Mouse (Mus musculus) neural tube, embryonic 13.5 days (tissue): Measurements from ENCODE around the gene Rassf10. TPM values are rescaled to one million over a fixed set of nuclear protein-coding genes. Genes with fewer than 3 reads are reported as not detected.
A peak's percentile ranks its signal among the peaks of the same experiment; 100 is the strongest.
"Not testable (repeated sequence)": the region's sequence is repeated elsewhere in the genome, so short reads cannot be mapped to it uniquely, and the experiment has no call there.

Source experiments
- ATAC-seq: fragments of 200-750 bp; cut with Nextera tagmentation; 2 replicates; pipeline ENCODE4 v1.8.0; 2017; ENCODE audit warnings: low read depth, mild to moderate bottlenecking, moderate TSS enrichment, moderate library complexity
- H3K27ac ChIP-seq: fragments of 300-500 bp; sonication (generic); replicated peaks from 2 replicates; pipeline ENCODE4 v1.5.1; 2015; ENCODE audit warnings: moderate library complexity, mild to moderate bottlenecking, inconsistent platforms
- H3K27me3 ChIP-seq: fragments of 300-500 bp; sonication (generic); 2 replicates; pipeline ENCODE4 v1.6.1; 2015; ENCODE audit warnings: mild to moderate bottlenecking, inconsistent platforms
- H3K36me3 ChIP-seq: fragments of 300-500 bp; sonication (generic); 2 replicates; pipeline ENCODE4 v1.6.1; 2015; ENCODE audit warnings: mild to moderate bottlenecking, inconsistent platforms
- H3K4me1 ChIP-seq: fragments of 300-500 bp; sonication (generic); replicated peaks from 2 replicates; pipeline ENCODE4 v1.6.1; 2015; ENCODE audit warnings: inconsistent platforms
- H3K4me2 ChIP-seq: fragments of 300-500 bp; sonication (generic); 2 replicates; pipeline ENCODE4 v1.6.1; 2015; ENCODE audit warnings: inconsistent platforms, mild to moderate bottlenecking, moderate library complexity
- H3K4me3 ChIP-seq: fragments of 300-500 bp; sonication (generic); 2 replicates; pipeline ENCODE4 v1.5.1; 2015; ENCODE audit warnings: mild to moderate bottlenecking, inconsistent platforms
- H3K9ac ChIP-seq: fragments of 300-500 bp; sonication (generic); 2 replicates; pipeline ENCODE4 v1.6.1; 2015; ENCODE audit warnings: moderate library complexity, mild to moderate bottlenecking, inconsistent platforms
- H3K9me3 ChIP-seq: fragments of 300-500 bp; sonication (generic); 2 replicates; pipeline ENCODE4 v1.6.1; 2016; ENCODE audit warnings: inconsistent platforms
- WGBS: fragments of 180-500 bp; shearing (Covaris S2); methylation state at CpG from one replicate; pipeline ENCODE4 v1.1.7; 2015; 5-methylcytosine and 5-hydroxymethylcytosine counted together
- polyA plus RNA-seq: library from polyadenylated mRNA; unstranded; fragments of >200 nt; fragmentation: Nextera tagmentation; extraction: Ambion mirVana; gene quantifications from 2 replicates; pipeline ENCODE4 v1.2.1, GENCODE M21; 2015

The Rassf10 gene
- polyA plus RNA-seq, 1 experiment from 2014 or later, result 6.0 TPM

DNA sequence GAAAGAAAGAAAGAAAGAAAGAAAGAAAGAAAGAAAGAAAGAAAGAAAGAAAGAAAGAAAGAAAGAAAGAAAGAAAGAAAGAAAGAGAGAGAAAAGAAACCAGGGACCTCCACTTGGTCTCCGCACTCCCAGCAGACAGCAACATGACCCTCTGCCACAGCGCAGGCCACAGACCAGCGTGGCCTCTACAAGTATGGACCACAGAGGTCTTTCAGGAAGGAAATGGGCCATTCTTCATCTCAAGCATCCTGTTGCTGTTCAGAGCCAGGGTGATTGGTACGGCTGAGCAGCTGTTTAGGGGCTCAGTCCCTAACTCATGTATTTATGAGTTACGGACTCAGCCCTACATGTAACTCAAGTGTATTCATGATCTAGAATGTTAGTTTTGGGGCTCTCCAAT, 17.9 kb upstream of the Rassf10 start:
- WGBS, result 88% methylated on average over 5 of the region's 5 CpGs
- H3K9me3 ChIP-seq, ATAC-seq, H3K4me2 ChIP-seq, H3K9ac ChIP-seq, H3K4me3 ChIP-seq, H3K27me3 ChIP-seq, H3K27ac ChIP-seq, H3K4me1 ChIP-seq, H3K36me3 ChIP-seq: not testable (repeated sequence)

DNA sequence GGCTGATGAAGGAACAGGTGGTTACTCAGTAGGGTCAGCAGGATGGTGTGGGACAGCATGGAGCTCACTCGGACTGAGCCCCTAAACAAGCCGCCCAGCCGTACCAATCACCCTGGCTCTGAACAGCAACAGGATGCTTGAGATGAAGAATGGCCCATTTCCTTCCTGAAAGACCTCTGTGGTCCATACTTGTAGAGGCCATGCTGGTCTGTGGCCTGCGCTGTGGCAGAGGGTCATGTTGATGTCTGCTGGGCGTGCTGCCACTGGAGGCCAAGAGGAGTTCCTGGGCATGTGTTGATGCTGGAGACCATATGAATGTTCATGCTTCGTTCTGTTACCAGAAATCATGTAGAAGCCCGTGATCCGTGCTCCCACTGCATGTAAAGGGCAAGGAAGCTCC, 16.7 kb upstream of the Rassf10 start:
- H3K36me3 ChIP-seq, result no peaks in the 10 kb centered on the region
- H3K27ac ChIP-seq, result no peak overlapping the region
- no peaks in the 10 kb centered on the region for H3K4me1 ChIP-seq
- H3K4me3 ChIP-seq, result no peak overlapping the region
- WGBS, result 90% methylated on average over 8 of the region's 8 CpGs
- H3K4me2 ChIP-seq, result no peak overlapping the region
- no peak for ATAC-seq
- H3K27me3 ChIP-seq, result no peaks in the 10 kb centered on the region
- H3K9me3 ChIP-seq, result no peaks in the 10 kb centered on the region
- H3K9ac ChIP-seq, result no peak overlapping the region

DNA sequence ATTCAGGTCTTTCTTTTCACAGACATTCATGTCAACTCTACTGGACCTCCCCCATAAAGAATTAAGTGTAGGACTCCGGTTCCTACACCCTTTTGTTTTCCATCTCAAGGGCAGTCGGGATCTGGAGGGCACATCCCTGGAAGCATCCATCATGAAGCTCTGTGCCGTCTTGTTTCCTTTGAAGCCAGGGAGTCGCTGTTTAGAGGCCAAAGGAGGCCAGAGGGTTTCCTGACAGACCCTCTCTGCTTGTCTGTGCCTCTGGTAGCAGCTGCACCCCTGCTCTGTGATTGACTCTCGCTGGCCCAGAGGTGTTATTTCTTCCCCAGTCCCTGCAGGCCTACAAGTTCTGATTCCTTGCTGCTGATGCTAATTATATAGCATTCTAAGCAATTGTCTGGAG, 14.8 kb upstream of the Rassf10 start:
- Histone ChIP-seq H3K9me3 (no peaks in the 10 kb centered on the region), H3K4me2 (no peak overlapping the region), H3K36me3 (no peaks in the 10 kb centered on the region), H3K27ac (no peak overlapping the region), H3K27me3 (no peaks in the 10 kb centered on the region), H3K4me3 (no peak overlapping the region), H3K9ac (no peak overlapping the region), H3K4me1 (no peaks in the 10 kb centered on the region)
- ATAC-seq, result no peak
- WGBS, result 16% methylated on average over 5 of the region's 5 CpGs

DNA sequence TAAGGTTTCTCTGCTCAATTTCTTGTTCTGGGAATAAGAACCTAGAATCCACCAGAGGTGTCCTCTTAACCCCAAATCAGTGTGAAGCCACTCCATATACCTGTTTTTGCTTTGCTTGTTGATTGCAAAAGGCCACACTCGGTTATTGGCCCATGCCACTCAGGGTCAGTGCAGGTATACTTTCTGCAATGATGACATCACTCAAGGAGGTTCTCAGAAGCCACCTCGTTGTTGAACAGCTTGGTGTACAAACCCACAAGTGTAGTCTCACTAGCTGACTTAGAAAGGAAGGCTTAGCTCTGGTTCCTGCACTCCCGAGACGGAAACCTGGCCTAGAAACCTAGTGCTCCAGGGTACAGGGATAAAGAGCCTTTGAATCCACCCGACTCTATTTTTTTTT, 11.2 kb upstream of the Rassf10 start:
- 76% methylated on average over 5 of the region's 5 CpGs for WGBS
- Histone ChIP-seq H3K27me3 (no peaks in the 10 kb centered on the region), H3K27ac (no peak overlapping the region), H3K36me3 (no peaks in the 10 kb centered on the region), H3K4me3 (no peak overlapping the region), H3K4me1 (no peaks in the 10 kb centered on the region), H3K9ac (no peak overlapping the region), H3K9me3 (no peaks in the 10 kb centered on the region), H3K4me2 (no peak overlapping the region)
- ATAC-seq, result no peak

DNA sequence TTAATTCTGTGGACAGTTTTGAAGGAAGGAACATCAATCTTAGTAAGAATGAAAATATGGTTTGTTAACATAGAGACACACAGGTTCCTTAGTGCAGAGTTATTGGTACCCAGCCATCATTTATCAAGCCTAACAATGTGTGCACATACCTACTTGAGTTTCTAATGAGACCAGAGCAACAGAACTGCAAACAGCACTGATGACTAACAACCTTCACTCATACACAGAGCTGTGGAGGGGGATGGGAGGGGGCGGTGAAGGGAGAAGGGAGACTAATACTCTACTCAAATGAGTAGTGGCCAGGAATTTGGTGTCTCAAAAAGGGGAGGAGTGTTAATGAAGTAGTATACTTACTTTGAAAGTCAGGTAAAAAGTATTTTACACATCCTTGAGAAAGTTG, 10.7 kb upstream of the Rassf10 start:
- WGBS, result 93% methylated on average over 1 of the region's 1 CpGs

DNA sequence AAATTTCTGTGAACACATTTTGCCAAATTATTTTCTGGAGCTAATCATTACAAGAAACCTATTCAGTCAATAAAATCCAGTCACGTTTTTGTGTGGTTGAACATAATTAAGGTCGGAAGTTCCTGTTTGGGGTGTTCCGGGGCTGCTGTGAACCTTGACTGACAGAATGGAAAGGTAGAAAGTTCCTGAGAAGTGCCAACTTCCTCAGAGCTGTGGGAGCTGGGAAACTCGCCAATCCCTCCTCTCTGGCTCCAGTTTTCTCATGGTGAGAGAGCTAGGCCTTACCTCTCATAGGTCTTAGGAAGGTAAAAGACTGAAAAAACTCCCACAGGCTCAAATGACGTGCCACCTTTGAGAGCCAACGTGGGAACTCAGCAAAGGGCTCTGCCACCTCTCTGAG, 7.1 kb upstream of the Rassf10 start:
- Histone ChIP-seq H3K36me3 (no peaks in the 10 kb centered on the region), H3K4me3 (no peak overlapping the region), H3K4me2 (no peak overlapping the region), H3K9ac (no peak overlapping the region), H3K9me3 (no peaks in the 10 kb centered on the region), H3K27me3 (0 out of 2 replicates have a peak, but pooled peaks cover 10% of the 10 kb centered on the region), H3K27ac (no peak overlapping the region), H3K4me1 (no peaks in the 10 kb centered on the region)
- ATAC-seq, result no peak
- WGBS, result 69% methylated on average over 6 of the region's 6 CpGs

More for the DNA sequence above, 10.7 kb upstream of the Rassf10 start:
- H3K4me3 ChIP-seq, result no peak overlapping the region
- ATAC-seq, result no peak
- H3K27ac ChIP-seq, result no peak overlapping the region
- H3K27me3 ChIP-seq, result no peaks in the 10 kb centered on the region
- no peaks in the 10 kb centered on the region for H3K9me3 ChIP-seq
- no peak overlapping the region for H3K9ac ChIP-seq
- no peaks in the 10 kb centered on the region for H3K4me1 ChIP-seq
- no peaks in the 10 kb centered on the region for H3K36me3 ChIP-seq
- H3K4me2 ChIP-seq, result no peak overlapping the region

DNA sequence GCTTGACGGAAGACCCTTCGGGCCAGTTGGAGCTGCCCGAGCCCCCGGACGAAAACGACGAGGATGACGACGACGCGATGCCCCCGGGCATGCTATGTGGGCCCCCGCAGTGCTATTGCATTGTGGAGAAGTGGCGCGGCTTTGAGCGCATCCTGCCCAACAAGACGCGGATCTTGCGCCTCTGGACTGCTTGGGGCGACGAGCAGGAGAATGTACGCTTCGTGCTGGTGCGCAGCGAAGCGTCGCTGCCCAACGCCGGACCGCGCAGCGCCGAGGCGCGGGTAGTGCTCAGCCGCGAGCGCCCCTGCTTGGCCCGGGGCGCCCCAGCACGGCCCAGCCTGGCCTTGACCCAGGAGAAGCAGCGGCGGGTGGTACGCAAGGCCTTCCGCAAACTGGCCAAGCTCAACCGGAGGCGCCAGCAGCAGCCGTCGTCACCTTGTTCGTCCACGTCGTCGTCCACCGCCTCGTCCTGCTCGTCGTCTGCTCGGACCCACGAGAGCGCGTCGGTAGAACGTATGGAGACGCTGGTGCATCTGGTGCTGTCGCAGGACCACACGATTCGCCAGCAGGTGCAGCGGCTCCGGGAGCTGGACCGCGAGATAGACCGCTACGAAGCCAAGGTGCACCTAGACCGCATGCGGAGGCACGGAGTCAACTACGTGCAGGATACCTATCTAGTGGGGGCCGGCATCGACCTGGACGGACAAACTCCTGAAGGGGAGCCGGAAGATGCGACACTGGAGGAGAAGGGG, 765 bp downstream of the Rassf10 start:
- Histone ChIP-seq H3K4me1 (peaks cover 25% of the 10 kb centered on the region), H3K27ac (no peak overlapping the region), H3K9ac (peak overlapping the region; percentile 68), H3K27me3 (peaks cover 64% of the 10 kb centered on the region), H3K4me3 (peak overlapping the region; percentile 52), H3K36me3 (no peaks in the 10 kb centered on the region), H3K9me3 (no peaks in the 10 kb centered on the region), H3K4me2 (peak overlapping the region; percentile 82)
- WGBS, result under 1% methylated on average over 82 of the region's 82 CpGs
- peak; percentile 45 for ATAC-seq

DNA sequence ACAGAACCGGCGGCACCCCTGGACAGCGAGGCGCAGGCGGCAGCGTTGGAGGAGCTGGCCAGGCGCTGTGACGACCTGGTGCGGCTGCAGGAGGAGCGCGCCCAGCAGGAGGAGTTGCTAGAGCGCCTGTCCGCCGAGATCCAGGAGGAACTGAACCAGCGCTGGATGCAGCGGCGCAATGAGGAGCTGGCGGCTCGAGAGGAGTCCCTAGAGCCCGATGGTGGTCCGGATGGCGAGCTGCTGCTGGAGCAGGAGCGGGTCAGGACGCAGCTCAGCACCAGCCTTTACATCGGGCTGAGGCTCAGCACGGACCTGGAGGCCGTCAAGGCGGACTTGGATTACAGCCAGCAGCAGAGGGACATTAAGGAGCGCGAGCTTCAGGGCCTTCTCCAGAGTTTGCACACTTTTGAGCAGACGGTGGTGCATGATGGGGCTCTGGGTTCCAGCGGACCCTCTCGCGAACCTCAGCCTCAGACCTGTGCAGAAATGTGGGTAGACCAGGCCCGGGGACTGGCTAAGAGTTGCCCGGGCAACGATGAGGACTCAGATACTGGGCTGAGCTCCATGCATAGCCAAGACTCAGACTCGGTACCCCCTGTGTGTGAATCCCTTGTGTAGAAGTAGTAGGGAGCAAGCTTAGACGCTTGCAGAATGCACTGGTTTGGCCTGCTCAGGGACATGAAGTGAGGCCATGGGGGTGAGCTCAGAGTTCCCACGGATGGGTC, 1.5 kb downstream of the Rassf10 start:
- ATAC-seq, result peak; percentile 60
- no peaks in the 10 kb centered on the region for H3K36me3 ChIP-seq
- H3K27ac ChIP-seq, result no peak overlapping the region
- H3K9ac ChIP-seq, result peak overlapping the region; percentile 68
- peaks cover 62% of the 10 kb centered on the region for H3K27me3 ChIP-seq
- H3K4me1 ChIP-seq, result peaks cover 25% of the 10 kb centered on the region
- H3K4me3 ChIP-seq, result peak overlapping the region; percentile 52
- no peaks in the 10 kb centered on the region for H3K9me3 ChIP-seq
- WGBS, result 3% methylated on average over 40 of the region's 40 CpGs
- H3K4me2 ChIP-seq, result peak overlapping the region; percentile 82

DNA sequence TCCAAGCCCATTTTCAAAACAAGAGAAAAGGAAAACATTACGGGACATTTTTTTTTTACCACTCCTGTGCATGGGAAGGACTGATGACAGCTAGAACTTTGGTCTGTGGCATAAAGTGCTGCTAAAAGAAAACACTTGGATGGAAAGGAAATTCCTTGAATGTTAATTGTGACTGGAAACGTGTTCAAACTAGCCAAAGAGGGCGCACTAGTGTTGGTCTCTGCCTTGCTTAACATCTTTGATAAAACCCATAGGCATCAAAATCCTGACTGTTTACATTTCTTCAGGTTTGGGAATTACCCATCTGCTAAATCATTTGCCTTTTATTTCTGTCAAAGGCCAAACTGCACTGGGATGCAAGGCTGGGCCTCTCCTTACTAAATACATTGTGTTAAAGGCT, 2.2 kb downstream of the Rassf10 start:
- H3K27ac ChIP-seq, result no peak overlapping the region
- H3K4me3 ChIP-seq, result peak overlapping the region; percentile 52
- 39% methylated on average over 3 of the region's 3 CpGs for WGBS
- peaks cover 60% of the 10 kb centered on the region for H3K27me3 ChIP-seq
- H3K9ac ChIP-seq, result 0 out of 2 replicates have a peak overlapping the region, but pooled peaks have one; percentile 68
- H3K9me3 ChIP-seq, result no peaks in the 10 kb centered on the region
- peak overlapping the region; percentile 82 for H3K4me2 ChIP-seq
- no peak for ATAC-seq
- no peaks in the 10 kb centered on the region for H3K36me3 ChIP-seq
- peaks cover 25% of the 10 kb centered on the region for H3K4me1 ChIP-seq

DNA sequence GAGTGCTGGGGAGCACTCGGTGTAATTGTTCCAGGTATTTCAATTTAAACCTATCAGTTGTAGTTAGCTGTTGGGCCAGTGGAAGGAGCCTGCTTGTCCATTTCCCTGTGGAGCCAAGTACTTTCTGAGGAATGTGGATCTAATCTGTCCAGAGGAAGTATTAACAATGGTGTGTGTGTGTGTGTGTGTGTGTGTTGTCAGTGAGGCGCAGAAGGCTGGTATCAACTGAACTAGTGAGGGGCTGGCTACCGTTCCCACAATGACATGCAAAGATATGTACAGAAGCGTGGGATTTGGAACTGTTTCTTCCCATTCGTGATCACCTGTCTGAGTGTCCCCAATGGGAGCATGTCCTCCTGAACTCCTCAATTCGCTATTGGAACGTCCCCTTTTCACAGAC, 3.2 kb downstream of the Rassf10 start:
- Histone ChIP-seq H3K36me3 (no peaks in the 10 kb centered on the region), H3K27ac (no peak overlapping the region), H3K4me3 (peak overlapping the region; percentile 52), H3K9me3 (no peaks in the 10 kb centered on the region), H3K4me2 (peak overlapping the region; percentile 82), H3K4me1 (peaks cover 25% of the 10 kb centered on the region), H3K9ac (0 out of 2 replicates have a peak overlapping the region, but pooled peaks have one; percentile 13), H3K27me3 (peaks cover 57% of the 10 kb centered on the region)
- WGBS, result 69% methylated on average over 7 of the region's 7 CpGs
- no peak for ATAC-seq

DNA sequence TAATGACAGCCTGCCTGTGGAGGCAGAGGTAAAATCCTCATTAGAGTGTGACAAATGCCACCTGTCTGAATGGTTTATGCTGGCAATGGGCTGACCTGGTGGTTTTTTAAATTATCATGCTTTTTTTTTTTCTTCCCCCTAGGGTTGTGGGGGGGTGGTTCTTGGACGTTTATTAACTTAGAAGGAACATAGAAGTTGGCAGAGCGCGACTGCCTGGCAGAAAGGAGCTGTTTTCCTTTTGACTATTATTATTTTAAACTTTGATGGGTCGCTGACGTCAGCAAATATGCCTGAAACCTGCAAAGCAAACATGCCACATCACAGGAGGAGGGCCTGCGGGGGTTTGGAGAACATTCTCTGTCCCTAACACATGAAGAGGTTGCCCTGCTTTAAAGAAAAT, 3.9 kb downstream of the Rassf10 start:
- Histone ChIP-seq H3K4me1 (peaks cover 25% of the 10 kb centered on the region), H3K36me3 (no peaks in the 10 kb centered on the region), H3K27ac (no peak overlapping the region), H3K27me3 (peaks cover 57% of the 10 kb centered on the region), H3K9ac (no peak overlapping the region), H3K4me2 (peak overlapping the region; percentile 82), H3K4me3 (peak overlapping the region; percentile 52; the same call in 1 of the 2 replicates), H3K9me3 (no peaks in the 10 kb centered on the region)
- 33% methylated on average over 6 of the region's 6 CpGs for WGBS
- ATAC-seq, result no peak

DNA sequence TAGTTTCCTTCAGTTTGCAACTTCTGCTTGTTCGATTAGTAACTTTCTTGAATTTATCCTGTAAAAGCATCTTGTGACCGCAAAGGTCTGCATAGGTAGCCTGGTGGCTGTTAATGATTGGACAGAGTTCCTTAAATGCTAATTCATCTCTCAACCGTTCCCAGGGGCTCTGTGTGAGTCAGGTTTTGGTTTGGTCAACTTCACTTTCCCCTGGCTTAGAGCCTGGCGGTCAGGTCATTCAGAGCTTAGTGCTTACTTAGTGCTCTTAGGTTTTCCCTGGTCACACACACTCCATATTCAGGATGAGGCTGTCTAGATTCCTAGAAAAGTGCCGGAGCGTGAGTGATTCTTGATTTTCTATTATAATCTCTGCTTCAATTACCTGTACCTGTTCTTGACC, 12.6 kb downstream of the Rassf10 start:
- no peak for ATAC-seq
- peaks cover 8% of the 10 kb centered on the region for H3K9me3 ChIP-seq
- 65% methylated on average over 6 of the region's 6 CpGs for WGBS

More for the DNA sequence above, 12.6 kb downstream of the Rassf10 start:
- no peaks in the 10 kb centered on the region for H3K4me1 ChIP-seq
- no peak overlapping the region for H3K4me3 ChIP-seq
- H3K27me3 ChIP-seq, result no peaks in the 10 kb centered on the region
- no peaks in the 10 kb centered on the region for H3K36me3 ChIP-seq
- no peak overlapping the region for H3K9ac ChIP-seq
- H3K4me2 ChIP-seq, result no peak overlapping the region
- H3K27ac ChIP-seq, result no peak overlapping the region
